26 mouse cellular contexts compared by ENCODE assay signal in the genomic region with DNA sequence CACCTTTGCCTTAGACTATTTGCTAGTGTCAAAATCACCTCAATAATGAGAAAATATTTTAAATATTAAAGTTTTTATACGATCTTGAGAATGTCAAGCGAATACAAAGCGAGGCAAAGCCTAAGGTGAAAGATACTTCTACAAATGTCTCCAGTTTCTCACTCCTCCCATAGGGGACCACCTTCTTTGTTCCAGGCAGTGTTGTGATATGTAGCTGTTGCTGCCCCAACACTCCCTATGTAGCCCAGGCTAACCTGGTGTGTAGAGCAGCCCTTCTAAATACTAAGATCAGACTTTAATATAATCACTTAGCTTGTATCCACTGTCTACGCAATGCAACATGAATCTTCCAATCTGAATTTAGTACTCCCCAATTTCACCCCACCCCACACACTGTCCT.
"Had no signal": no experiment of that assay in that cellular context is flagged by ENCODE, and none has a peak within 500 bp of the region (broad histone marks: within the 10 kb centered on the region; RNA-seq: fewer than 3 reads in every experiment).

No protein-coding gene starts in this region.

- H3K36me3 ChIP-seq: heart, embryonic 13.5 days; heart, embryonic 15.5 days; hindbrain, embryonic 13.5 days; hindbrain, embryonic 15.5 days; kidney, embryonic 15.5 days; limb, embryonic 13.5 days; limb, embryonic 15.5 days; liver, embryonic 12.5 days had no signal

- H3K9me3 ChIP-seq: heart, embryonic 13.5 days; heart, embryonic 15.5 days; hindbrain, embryonic 13.5 days; hindbrain, embryonic 15.5 days; kidney, embryonic 15.5 days; limb, embryonic 13.5 days; limb, embryonic 15.5 days; liver, embryonic 12.5 days had no signal

- H3K27me3 ChIP-seq: heart, embryonic 13.5 days; heart, embryonic 15.5 days; hindbrain, embryonic 13.5 days; hindbrain, embryonic 15.5 days; kidney, embryonic 15.5 days; limb, embryonic 13.5 days; limb, embryonic 15.5 days; liver, embryonic 12.5 days had no signal

- H3K4me1 ChIP-seq: heart, embryonic 13.5 days; heart, embryonic 15.5 days; hindbrain, embryonic 13.5 days; hindbrain, embryonic 15.5 days; kidney, embryonic 15.5 days; limb, embryonic 13.5 days; limb, embryonic 15.5 days; liver, embryonic 12.5 days had no signal

- H3K4me3 ChIP-seq: heart, adult 2 months; heart, embryonic 13.5 days; heart, embryonic 15.5 days; hindbrain, embryonic 13.5 days; hindbrain, embryonic 15.5 days; kidney, embryonic 15.5 days; limb, embryonic 13.5 days; limb, embryonic 15.5 days; liver, embryonic 12.5 days had no signal

- H3K4me2 ChIP-seq: heart, embryonic 11.5 days; heart, embryonic 13.5 days; heart, embryonic 15.5 days; hindbrain, embryonic 13.5 days; hindbrain, embryonic 15.5 days; kidney, embryonic 15.5 days; limb, embryonic 13.5 days; limb, embryonic 15.5 days; liver, embryonic 12.5 days had no signal

- ATAC-seq: hindbrain, postnatal 0 days; intestine, embryonic 16.5 days; liver, embryonic 12.5 days had no signal

- DNase-seq: gastrocnemius, postnatal 14 days; gastrocnemius, postnatal 36 days; heart, adult 11 months; heart, adult 2 months; heart, postnatal 14 days; heart, postnatal 36 days; kidney, adult 11 months; kidney, adult 2 months; kidney, adult 9 months; kidney, postnatal 14 days; kidney, postnatal 36 days; layer of hippocampus, adult 9-11 months; layer of hippocampus, postnatal 36 days; left cerebral cortex, postnatal 4 days had no signal

- H3K27ac ChIP-seq: heart, adult 2 months; heart, embryonic 13.5 days; heart, embryonic 15.5 days; hindbrain, embryonic 13.5 days; hindbrain, embryonic 15.5 days; hindbrain, postnatal 0 days; kidney, embryonic 15.5 days; kidney, postnatal 0 days; limb, embryonic 13.5 days; limb, embryonic 15.5 days; liver, embryonic 12.5 days had no signal

- H3K9ac ChIP-seq: heart, embryonic 13.5 days; heart, embryonic 15.5 days; hindbrain, embryonic 13.5 days; hindbrain, embryonic 15.5 days; kidney, embryonic 15.5 days; limb, embryonic 13.5 days; limb, embryonic 15.5 days; liver, embryonic 12.5 days had no signal
